Mouse (Mus musculus): ENCODE measurements around the gene Gimap5. TPM values are rescaled to one million over a fixed set of nuclear protein-coding genes. Genes with fewer than 3 reads are reported as not detected.
A peak's percentile ranks its signal among the peaks of the same experiment; 100 is the strongest.

The Gimap5 gene
- total RNA-seq (2017), result 6.6 and 7.3 TPM in 2 replicates

GRCm38 (mm10) chr6:48745959-48746889 lies at the start of gene Gimap5:
Gene Gimap5 (plus strand): TSS chr6:48746197.
- peak; percentile 85 for ATAC-seq (replicated peaks; ENCODE audit: low read depth, poor library complexity, severe bottlenecking)

GRCm38 (mm10) chr6:48696830-48697554 lies 49.0 kb upstream of the Gimap5 start:
- ATAC-seq (replicated peaks; ENCODE audit: low read depth, poor library complexity, severe bottlenecking), result no peak

DNA sequence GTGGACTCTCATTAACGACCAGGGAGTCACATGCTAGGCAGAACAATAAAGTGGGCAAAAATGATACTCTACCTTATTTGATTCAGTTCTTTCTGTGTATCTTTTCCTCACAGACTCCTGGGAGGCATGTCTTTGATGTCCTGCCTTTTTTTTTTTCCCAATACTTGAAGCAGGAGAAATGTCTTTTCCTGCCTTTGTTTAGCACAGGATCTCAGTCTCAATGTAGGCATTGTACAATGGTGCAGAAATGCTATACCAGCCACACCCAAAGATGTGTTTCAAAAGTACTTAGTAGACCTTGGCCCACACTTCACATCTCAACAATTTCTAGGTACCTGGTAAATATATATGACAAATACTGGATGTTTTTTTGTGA lies 48.5 kb upstream of the Gimap5 start:
- no peak for ATAC-seq (replicated peaks; ENCODE audit: low read depth, poor library complexity, severe bottlenecking)

DNA sequence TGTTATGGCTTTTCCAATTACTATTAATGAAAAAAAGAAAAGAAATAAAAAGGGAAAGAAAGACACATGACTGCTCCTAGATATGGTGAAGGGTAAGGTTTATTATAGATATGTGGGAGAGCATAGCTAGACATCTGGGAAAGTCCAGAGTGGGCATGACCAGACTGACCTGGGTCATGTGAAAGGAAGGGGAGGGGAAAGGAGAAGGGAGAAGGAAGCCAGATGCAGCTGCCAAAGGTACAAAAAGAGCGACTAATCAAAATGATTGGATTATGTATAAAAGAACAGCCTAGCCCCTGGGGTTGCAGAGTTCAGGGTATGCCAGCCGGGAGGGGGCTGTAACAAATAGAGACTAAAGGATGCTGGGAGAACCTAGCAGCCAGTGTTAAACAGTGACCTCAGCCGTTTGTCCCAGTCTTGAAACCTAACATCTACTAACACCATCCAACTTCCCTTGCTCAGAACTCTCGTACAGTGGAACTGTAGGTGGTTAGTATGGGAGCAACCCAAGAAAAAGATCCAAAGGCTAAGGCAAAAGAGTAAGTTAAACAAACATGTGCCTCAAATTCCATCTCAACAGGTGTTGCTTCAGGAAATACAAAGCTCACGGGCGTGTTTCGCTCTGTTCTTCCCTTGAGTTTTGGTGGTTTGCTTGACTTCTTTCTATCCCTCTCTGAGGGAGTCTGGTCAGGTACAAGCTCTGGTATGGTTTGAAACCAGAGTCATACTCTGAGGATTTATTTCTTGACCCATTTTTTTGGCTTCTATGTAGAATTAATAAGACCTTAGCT lies 47.7 kb upstream of the Gimap5 start:
- no peak for ATAC-seq (replicated peaks; ENCODE audit: low read depth, poor library complexity, severe bottlenecking)

GRCm38 (mm10) chr6:48698888-48699287 lies 47.1 kb upstream of the Gimap5 start:
- ATAC-seq (replicated peaks; ENCODE audit: low read depth, poor library complexity, severe bottlenecking), result peak; percentile 73

GRCm38 (mm10) chr6:48700251-48701075 lies 45.5 kb upstream of the Gimap5 start:
- ATAC-seq (replicated peaks; ENCODE audit: low read depth, poor library complexity, severe bottlenecking), result peak; percentile 82

GRCm38 (mm10) chr6:48702146-48702545 lies 43.9 kb upstream of the Gimap5 start:
- ATAC-seq (replicated peaks; ENCODE audit: low read depth, poor library complexity, severe bottlenecking), result no peak

- ATAC-seq (replicated peaks; ENCODE audit: low read depth, poor library complexity, severe bottlenecking), result no peak
These were observed 43.4 kb upstream of the Gimap5 start for GRCm38 (mm10) chr6:48702601-48703000.

- ATAC-seq (replicated peaks; ENCODE audit: low read depth, poor library complexity, severe bottlenecking), result no peak
These were observed 41.9 kb upstream of the Gimap5 start for GRCm38 (mm10) chr6:48704146-48704545.

DNA sequence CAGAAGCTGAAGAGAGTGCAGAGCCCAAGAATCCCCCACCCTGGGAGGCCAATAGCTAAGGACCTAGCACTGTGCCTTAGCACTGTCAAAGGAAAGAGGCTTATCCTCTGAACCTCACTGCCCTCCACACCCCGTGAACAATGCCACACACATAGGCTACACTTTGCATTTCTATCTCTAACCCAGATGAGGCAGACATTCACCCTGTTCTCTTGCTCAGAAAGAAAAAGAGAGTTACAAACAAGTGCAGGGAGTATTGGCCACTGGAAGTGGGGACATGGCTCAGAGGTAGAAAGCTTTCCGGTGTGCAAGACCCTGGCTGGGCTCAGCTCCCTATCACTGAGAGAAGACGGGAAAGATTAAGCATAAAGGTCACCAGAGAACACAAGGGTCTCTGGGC lies 39.9 kb upstream of the Gimap5 start:
- no peak for ATAC-seq (replicated peaks; ENCODE audit: low read depth, poor library complexity, severe bottlenecking)

DNA sequence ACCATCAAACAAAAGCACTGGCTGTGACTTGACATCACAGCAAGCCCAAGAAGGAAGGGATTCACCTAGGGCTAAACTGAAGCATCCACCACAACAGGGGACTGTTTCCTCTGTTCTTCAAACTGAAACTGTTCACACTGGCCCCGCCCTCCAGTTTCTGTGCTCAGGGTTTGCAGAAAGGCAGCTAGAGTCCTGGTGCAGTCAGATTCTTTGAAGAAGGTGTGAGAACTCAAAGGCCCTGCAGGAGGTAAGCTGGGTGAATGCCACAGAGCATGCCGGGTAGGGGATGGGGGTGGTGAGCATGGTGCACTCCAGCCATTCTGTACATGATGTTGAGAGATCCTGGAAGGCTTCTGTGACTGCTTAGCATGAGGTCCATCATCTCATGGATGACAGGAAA lies 27.5 kb upstream of the Gimap5 start, which contains the start of the genes Gm28053 and Gimap7:
TSS of gene Gm28053 (plus strand) at position 153 of the 400 bp plus-strand sequence.
TSS of gene Gimap7 (plus strand) at position 167 of the 400 bp plus-strand sequence.
- peak; percentile 68 for ATAC-seq (replicated peaks; ENCODE audit: low read depth, poor library complexity, severe bottlenecking)

DNA sequence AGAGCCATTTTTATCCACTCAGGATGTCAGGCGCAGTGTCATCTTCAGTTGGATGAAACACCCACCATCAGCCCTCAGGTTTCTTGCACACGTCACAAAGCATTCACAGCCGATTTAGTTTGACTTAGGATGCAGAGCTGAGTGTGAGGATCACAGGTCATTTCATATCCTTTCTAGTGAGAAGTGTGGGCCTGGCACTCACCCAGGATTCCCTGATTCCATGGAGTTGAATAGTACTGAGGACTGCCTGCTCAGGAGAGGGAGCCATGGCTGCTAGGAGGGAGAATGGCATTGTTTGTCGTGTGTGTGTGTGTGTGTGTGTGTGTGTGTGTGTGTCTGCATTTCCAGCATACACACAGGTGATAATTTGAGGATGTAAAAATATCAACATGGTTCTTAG lies 25.7 kb upstream of the Gimap5 start:
- no peak for ATAC-seq (replicated peaks; ENCODE audit: low read depth, poor library complexity, severe bottlenecking)

GRCm38 (mm10) chr6:48723468-48723867 lies 22.5 kb upstream of the Gimap5 start:
- no peak for ATAC-seq (replicated peaks; ENCODE audit: low read depth, poor library complexity, severe bottlenecking)

DNA sequence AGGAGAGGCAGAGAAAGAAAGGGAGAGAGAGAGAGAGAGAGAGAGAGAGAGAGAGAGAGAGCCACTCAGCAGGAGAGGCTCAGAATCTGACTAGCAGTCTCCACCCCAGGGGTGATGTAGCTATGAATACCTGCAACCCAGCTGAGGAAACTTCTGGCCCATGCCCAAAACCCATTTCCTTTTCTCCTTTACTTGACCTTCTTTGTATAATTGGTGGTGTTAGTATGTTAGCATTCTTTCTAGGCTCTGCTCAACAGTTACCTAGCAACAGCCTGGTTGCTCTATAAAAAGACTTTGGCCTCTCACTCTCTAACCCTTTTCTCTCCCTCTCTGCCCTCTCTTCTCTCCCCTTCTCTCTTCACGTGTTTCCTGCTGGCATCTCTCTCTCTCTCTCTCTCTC lies 20.5 kb upstream of the Gimap5 start:
- ATAC-seq (replicated peaks; ENCODE audit: low read depth, poor library complexity, severe bottlenecking), result no peak

DNA sequence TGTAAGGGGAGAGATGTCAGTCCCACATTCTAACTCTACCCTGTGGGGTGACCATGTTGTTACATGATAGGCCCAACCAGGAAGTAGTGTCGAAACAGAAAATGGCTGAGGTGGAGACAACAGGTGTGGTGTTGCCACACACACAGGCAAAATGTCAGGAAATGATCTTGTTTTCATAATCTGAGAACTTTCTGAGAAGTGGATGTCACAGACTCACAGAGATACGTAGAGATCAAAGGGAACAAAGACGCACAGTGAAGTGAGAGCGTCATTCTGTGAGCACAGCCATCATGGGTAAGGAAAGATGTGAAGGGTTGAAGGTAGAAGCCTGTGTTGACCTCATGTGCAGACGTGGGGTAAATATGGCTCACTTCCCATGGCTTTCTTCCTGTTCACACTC lies 18.2 kb upstream of the Gimap5 start:
- ATAC-seq (replicated peaks; ENCODE audit: low read depth, poor library complexity, severe bottlenecking), result no peak

- ATAC-seq (replicated peaks; ENCODE audit: low read depth, poor library complexity, severe bottlenecking), result peak; percentile 46
These were observed 13.1 kb upstream of the Gimap5 start for GRCm38 (mm10) chr6:48732864-48733304.

GRCm38 (mm10) chr6:48733660-48734059 lies 12.3 kb upstream of the Gimap5 start:
- ATAC-seq (replicated peaks; ENCODE audit: low read depth, poor library complexity, severe bottlenecking), result no peak

DNA sequence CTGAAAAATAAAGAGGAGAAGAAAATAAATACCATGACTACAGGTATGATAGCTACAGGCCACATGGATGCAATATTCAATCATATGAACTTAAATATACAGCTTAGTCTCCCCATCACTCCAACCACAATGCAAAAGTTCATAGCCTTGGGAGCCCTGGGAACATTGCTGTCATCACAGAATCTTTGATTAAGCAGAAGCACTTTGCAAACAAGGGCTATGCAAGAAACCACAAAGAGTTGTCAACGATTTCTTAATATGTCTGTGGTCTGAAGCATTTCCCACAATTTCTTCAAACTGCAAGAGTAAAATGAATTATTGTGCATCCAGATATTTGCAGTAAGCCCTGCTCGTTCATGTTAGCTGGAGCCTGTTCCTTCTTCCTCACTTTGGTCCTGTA lies 8.9 kb upstream of the Gimap5 start:
- peak; percentile 24 for ATAC-seq (replicated peaks; ENCODE audit: low read depth, poor library complexity, severe bottlenecking)

DNA sequence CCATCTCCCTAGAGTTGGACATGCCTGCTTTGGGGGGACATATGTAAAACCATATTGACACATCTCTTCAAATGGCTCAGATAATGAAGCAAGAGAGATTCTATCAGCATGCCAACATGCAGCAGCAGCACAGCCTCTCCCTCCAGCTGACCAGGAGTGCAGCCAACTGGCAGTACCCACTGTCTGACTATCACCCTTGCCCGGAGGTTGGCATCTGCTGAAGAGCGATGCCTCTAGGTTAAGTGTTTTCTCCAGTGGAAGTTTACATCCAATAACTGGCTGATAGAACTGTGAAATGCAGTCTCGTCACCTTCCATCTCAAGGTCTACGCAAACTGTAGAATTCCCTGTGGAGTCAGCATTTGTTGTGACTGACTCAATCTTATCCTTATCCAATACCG lies 8.3 kb upstream of the Gimap5 start:
- no peak for ATAC-seq (replicated peaks; ENCODE audit: low read depth, poor library complexity, severe bottlenecking)

All from common myeloid progenitor, adult 5-6 weeks (primary cell).